Mouse (Mus musculus) thymus, postnatal 10 days (tissue): ENCODE measurements around the gene Tns2.
A peak's percentile ranks its signal among the peaks of the same experiment; 100 is the strongest.
"Not testable (repeated sequence)": the region's sequence is repeated elsewhere in the genome, so short reads cannot be mapped to it uniquely, and the experiment has no call there.

Experiments
- DNase-seq, 2 experiments: peaks; one replicate each; pipeline ENCODE4 v3.0.0; 2021; ENCODE audit warnings: low spot score in 2 of 2

The Tns2 gene

DNA sequence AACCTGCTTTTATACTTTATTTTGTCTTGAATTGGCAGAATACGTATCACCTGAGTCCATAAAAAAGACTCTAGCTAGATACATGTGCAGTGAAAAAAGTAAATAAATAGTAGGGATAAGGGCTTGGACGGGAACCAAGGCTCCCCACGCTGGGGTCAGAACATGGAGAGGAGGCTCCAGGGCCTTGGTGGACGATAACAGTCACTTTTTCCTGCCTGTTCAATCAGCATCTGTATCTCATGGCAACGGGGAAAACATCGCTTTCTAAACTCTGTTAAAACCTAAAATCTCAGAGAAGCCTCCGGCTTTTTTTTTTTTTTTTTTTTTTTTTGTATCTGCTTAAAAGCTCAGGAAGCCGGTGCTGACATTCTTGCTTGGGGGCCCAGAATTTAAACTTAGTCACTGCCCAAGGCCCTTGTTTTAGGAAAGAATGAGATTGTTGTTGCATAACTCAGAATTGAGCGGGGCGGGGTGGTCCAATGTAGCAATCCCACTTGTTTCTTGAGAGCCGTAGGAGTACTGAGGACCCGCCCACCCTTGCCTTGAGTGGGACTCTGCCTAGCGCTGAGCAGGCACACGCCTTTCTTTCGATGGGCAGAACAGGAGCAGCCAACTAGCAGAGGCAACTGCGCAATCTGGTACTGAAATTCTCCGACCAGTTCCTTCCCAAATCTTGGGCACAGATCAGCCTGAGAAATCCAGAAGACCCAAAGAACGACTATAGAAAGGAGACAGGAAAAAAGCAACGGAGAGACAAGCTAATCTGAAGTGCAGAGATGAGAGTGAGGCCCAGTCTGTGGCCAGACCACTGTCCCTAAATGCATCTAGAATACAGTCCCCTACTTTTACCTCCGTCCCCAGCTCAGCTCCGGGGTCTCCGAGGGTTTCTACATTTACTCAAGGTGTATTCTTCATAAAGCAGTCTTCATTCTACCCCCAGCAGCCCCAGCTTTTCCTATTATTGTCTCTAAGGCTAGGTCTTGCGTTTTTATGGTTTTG, 43.0 kb downstream of the Tns2 start:
- no peak for DNase-seq

- DNase-seq: no peak
Measured at GRCm38 (mm10) chr15:102144274-102144711, 44.1 kb downstream of the Tns2 start, which contains the start of gene Igfbp6. Igfbp6 (plus strand) TSS chr15:102144362.

DNA sequence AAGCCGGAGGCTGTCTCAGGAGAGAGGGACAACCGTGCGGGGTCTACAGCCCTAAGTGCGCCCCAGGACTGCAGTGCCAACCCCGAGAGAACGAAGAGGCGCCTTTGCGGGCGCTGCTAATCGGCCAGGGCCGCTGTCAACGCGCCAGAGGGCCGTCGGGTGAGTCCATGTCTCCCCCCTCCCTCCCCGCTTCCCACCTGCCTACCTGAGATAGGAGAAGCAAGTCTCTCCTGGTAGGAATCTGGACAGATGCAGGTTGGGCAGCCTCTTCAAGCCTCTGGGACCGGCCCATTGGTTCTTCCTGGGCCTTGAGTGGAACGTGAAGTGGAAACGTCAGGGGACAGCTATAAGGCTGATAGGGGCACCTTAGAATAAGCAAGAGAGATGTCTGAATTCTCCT, 44.5 kb downstream of the Tns2 start:
- DNase-seq: no peak

- DNase-seq: no peak
Measured at GRCm38 (mm10) chr15:102145330-102145729, 45.1 kb downstream of the Tns2 start.

DNA sequence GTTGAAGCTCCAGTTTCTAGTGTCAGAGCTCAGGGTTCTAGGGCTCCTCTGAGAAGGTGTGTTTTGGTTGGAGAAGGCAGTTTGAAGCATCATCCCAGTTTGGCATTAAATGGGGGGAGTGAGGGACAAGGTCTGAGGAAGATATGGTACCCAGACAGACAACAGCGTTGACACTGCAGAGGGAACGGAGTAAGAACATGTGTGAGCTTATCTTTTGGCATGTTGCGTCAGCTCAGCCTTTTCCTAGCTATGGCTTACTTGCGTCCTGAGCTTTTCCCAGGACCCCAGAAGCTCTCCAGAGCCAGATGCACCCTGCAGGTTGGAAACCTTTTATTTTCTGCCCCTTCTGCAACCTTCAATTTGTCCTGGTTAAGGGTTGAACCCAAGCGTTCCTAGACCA, 45.9 kb downstream of the Tns2 start:
- DNase-seq: no peak

GRCm38 (mm10) chr15:102146882-102147281, 46.7 kb downstream of the Tns2 start:
- DNase-seq: peak in 1 of 2 experiments; percentile 35

- DNase-seq: no peak
Measured at GRCm38 (mm10) chr15:102147674-102148402, 47.6 kb downstream of the Tns2 start.

DNA sequence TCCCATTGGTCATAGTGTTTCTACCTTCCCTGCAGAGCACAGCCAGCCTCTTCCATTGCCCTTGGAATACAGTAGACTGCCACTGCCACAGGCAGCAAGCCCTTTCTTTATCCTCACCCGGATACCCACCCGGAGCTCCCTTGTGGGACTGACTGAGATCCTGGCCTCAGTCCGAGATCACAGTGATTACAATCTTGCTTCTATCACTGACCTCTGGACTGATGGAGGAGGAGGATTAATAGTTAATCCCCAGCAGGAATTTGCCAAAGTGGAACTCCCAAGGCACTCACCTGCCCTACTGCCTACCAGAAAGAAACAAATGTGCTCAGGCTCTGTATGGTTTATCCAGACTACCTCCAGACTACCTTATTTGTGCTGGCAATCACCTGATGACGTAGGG, 49.3 kb downstream of the Tns2 start:
- DNase-seq: no peak

- DNase-seq: peak in 1 of 2 experiments; percentile 18
Measured at GRCm38 (mm10) chr15:102150301-102151135, 50.3 kb downstream of the Tns2 start, which contains the start of gene Soat2. Soat2 (plus strand) TSS chr15:102150526.

DNA sequence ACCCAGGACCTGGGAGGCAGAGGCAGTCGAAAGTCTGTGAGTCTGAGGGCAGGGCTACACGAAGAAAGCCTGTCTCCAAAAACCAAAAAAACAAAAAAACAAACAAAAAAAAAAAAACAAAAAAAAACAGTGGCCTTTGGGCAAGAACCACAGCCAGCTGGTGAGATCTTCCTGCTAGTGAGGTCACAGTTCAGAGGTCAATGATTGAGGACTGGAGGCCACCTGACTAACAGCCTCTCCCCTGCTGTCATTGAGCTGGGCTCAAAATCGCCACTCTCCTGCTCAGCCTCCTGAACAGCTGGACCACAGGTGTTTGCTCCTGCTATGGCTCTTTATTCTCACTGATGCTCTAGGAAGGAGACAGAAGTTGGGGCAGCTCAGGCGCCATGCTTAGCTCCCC, 52.4 kb downstream of the Tns2 start:
- no peak for DNase-seq

DNA sequence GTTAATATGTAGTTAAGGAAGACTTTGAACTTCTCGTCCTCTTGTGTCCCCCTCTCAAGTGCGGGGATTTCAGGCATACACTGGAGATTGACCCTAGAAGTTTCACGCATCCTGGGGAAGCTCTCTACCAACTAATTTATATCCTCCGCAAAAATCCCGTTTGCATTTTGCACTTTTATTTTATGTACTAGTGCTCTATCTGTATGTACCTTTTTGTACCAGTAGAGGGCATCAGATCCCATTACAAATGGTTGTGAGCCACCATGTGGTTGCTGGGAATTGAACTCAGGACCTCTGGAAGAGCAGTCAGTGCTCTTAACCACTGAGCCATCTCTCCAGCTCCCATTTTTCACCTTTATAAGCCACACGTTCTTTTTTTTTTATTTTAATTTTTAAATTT, 54.8 kb downstream of the Tns2 start:
- not testable (repeated sequence) for DNase-seq

- DNase-seq: no peak
Measured at GRCm38 (mm10) chr15:102156836-102157235, 56.6 kb downstream of the Tns2 start.

DNA sequence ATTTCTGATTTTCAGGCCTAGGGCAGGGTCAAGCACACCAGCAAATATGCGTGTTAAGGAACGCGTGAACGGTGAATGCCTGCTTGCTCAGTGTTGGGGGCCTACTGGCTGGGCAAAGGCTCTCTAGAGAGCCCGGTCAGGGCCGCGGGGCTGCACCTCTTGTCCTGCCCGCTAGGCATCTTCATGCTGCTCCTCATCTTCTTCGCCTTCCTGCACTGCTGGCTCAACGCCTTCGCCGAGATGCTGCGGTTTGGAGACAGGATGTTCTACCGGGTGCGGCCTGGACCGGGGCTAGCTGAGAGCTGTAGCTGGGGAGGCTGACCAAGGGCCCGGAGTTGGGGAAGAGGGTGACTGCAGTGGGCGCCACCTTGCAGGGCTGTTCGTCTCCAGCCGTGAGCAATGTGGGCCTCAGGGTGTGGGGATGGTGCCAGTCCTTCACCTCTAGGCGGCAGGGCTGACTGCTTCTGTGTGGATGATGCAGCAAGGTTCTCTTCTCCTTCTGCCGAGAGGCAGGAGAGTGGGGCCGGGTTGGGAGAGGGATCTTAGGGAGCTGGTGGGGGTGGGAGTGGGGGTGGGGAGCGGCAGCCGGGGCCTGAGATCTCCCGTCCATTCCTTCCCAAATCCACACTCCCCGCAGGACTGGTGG, 60.3 kb downstream of the Tns2 start:
- DNase-seq: peak in 1 of 2 experiments; percentile 19

GRCm38 (mm10) chr15:102163900-102164693, 63.9 kb downstream of the Tns2 start:
- DNase-seq: no peak

GRCm38 (mm10) chr15:102165468-102166100, 65.4 kb downstream of the Tns2 start:
- peak; percentile 42 to 45 for DNase-seq
